Mouse (Mus musculus) liver, embryonic 14.5 days (tissue): ENCODE data around the gene Nsg2. TPM values are rescaled to one million over a fixed set of nuclear protein-coding genes. Genes with fewer than 3 reads are reported as not detected.

Experiments
- ATAC-seq: fragments of 200-750 bp; cut with Nextera tagmentation; 2 replicates; pipeline ENCODE4 v1.8.0; 2017; ENCODE audit warnings: moderate number of reproducible peaks, mild to moderate bottlenecking, moderate library complexity; ENCODE audit not compliant: insufficient read depth
- DNase-seq, 3 experiments: peaks; one replicate each; pipeline ENCODE4 v3.0.0-alpha.2; 2012 to 2013; ENCODE audit warnings: low read depth in 3 of 3, low spot score in 3 of 3
- H3K27ac ChIP-seq: fragments of 300-500 bp; sonication (generic); 2 replicates; pipeline ENCODE4 v1.5.1; 2014; ENCODE audit warnings: moderate library complexity, mild to moderate bottlenecking, control low read depth, inconsistent platforms
- H3K27me3 ChIP-seq: fragments of 300-500 bp; sonication (generic); 2 replicates; pipeline ENCODE4 v1.6.1; 2014; ENCODE audit warnings: mild to moderate bottlenecking, low read length, moderate library complexity; ENCODE audit not compliant: control insufficient read depth, insufficient read depth
- H3K36me3 ChIP-seq: fragments of 300-500 bp; sonication (generic); replicated peaks from 2 replicates; pipeline ENCODE4 v1.6.1; 2014; ENCODE audit warnings: low read depth; ENCODE audit not compliant: control insufficient read depth, insufficient read depth
- H3K4me1 ChIP-seq, 2 experiments: fragments of 200-500 bp in 1 of 2; fragments of 300-500 bp in 1 of 2; sonication (generic) in 1 of 2; replicated peaks; 2 replicates each; pipeline ENCODE4 v1.6.1; 2012 to 2014; ENCODE audit warnings: antibody characterized with exemption in 1 of 2, inconsistent platforms in 1 of 2, low read length in 1 of 2; ENCODE audit not compliant: control insufficient read depth in 2 of 2, insufficient read depth in 2 of 2
- H3K4me2 ChIP-seq: fragments of 300-500 bp; sonication (generic); 2 replicates; pipeline ENCODE4 v1.6.1; 2014; ENCODE audit warnings: low read depth, mild to moderate bottlenecking, control low read depth, moderate library complexity
- H3K4me3 ChIP-seq, 2 experiments: fragments of 200-500 bp in 1 of 2; fragments of 300-500 bp in 1 of 2; sonication (generic) in 1 of 2; 2 replicates each; pipeline ENCODE4 v1.5.1; 2012 to 2014; ENCODE audit warnings: low read depth in 2 of 2, low read length in 2 of 2, mild to moderate bottlenecking in 2 of 2, control low read depth in 1 of 2, inconsistent platforms in 1 of 2, moderate library complexity in 1 of 2; ENCODE audit not compliant: insufficient read depth in 1 of 2
- H3K9ac ChIP-seq: fragments of 300-500 bp; sonication (generic); replicated peaks from 2 replicates; pipeline ENCODE4 v1.6.1; 2014; ENCODE audit warnings: mild to moderate bottlenecking, control low read depth, moderate library complexity
- H3K9me3 ChIP-seq: fragments of 300-500 bp; sonication (generic); 2 replicates; pipeline ENCODE4 v1.6.1; 2016; ENCODE audit warnings: low read length, mixed read lengths; ENCODE audit not compliant: control insufficient read depth
- CTCF ChIP-seq: IDR thresholded peaks from 2 replicates; pipeline ENCODE4 v1.5.1; 2016; ENCODE audit warnings: antibody characterized with exemption, low read depth, control low read depth
- EP300 ChIP-seq: IDR thresholded peaks from 2 replicates; pipeline ENCODE4 v1.6.1; 2016; ENCODE audit warnings: antibody characterized with exemption, low read depth
- WGBS: fragments of 180-500 bp; shearing (Covaris S2); extraction: QIAGEN DNeasy Blood & Tissue Kit; methylation state at CpG from one replicate; pipeline ENCODE4 v1.1.7; 2014; ENCODE audit not compliant: insufficient replicate concordance; 5-methylcytosine and 5-hydroxymethylcytosine counted together
- polyA plus RNA-seq, 2 experiments: library from polyadenylated mRNA; depleted of rRNA in 1 of 2; stranded (reverse) in 1 of 2; unstranded in 1 of 2; fragments of >200 nt; fragmentation: Nextera tagmentation in 1 of 2; extraction: Ambion mirVana in 1 of 2; gene quantifications; 2 replicates each; pipeline versions ENCODE4 v1.2.1 to v1.2.3; 2012 to 2014

Nsg2 gene
- polyA plus RNA-seq, 2 experiments, result 0.09 TPM; not detected in 1

GRCm38 (mm10) chr11:31983249-31983648 lies 17.0 kb upstream of the Nsg2 start:
- DNase-seq, result no peak
- Histone ChIP-seq H3K36me3 (no peaks in the 10 kb centered on the region), H3K4me1 (no peaks in the 10 kb centered on the region), H3K9me3 (no peaks in the 10 kb centered on the region), H3K4me3 (no peak overlapping the region), H3K9ac (no peak overlapping the region), H3K27me3 (no peaks in the 10 kb centered on the region), H3K27ac (no peak overlapping the region), H3K4me2 (no peak overlapping the region)
- ATAC-seq, result no peak
- TF ChIP-seq CTCF (no peak), EP300 (no peak)

- Histone ChIP-seq H3K36me3 (no peaks in the 10 kb centered on the region), H3K4me3 (no peak overlapping the region), H3K9ac (no peak overlapping the region), H3K27ac (no peak overlapping the region), H3K9me3 (no peaks in the 10 kb centered on the region), H3K4me1 (no peaks in the 10 kb centered on the region), H3K4me2 (no peak overlapping the region), H3K27me3 (no peaks in the 10 kb centered on the region)
- DNase-seq, result no peak
- ATAC-seq, result no peak
- 13% methylated on average over 2 of the region's 2 CpGs for WGBS
- no peak for TF ChIP-seq EP300
- TF ChIP-seq CTCF, result no peak
These were observed 15.5 kb upstream of the Nsg2 start for GRCm38 (mm10) chr11:31984786-31985185.

DNA sequence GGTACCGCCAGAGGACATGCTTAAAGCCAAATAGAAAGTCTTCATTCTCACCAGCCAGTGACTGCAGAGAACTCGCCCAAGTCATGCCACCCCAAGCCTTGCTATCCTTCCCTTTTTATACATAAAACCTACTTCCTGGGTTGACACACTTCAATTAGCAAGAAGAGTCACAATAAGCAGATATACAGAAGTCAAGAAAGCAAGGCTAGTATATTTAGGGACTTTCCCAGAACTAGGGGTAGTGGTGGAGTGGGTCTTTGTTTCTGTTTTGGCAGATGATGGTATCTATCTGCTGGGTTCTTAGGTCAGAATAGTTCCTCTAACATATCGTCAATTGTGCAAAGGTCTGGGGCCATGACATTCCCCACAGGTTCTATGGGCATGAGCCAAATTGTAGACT lies 7.7 kb upstream of the Nsg2 start:
- TF ChIP-seq CTCF (no peak), EP300 (no peak)
- H3K9ac ChIP-seq, result no peak overlapping the region
- ATAC-seq (no peak), DNase-seq (no peak)
- H3K36me3 ChIP-seq, result no peaks in the 10 kb centered on the region
- H3K4me2 ChIP-seq, result no peak overlapping the region
- H3K27ac ChIP-seq, result no peak overlapping the region
- no peaks in the 10 kb centered on the region for H3K27me3 ChIP-seq
- WGBS, result 60% methylated on average over 3 of the region's 3 CpGs
- no peaks in the 10 kb centered on the region for H3K9me3 ChIP-seq
- H3K4me1 ChIP-seq, result no peaks in the 10 kb centered on the region
- no peak overlapping the region for H3K4me3 ChIP-seq

DNA sequence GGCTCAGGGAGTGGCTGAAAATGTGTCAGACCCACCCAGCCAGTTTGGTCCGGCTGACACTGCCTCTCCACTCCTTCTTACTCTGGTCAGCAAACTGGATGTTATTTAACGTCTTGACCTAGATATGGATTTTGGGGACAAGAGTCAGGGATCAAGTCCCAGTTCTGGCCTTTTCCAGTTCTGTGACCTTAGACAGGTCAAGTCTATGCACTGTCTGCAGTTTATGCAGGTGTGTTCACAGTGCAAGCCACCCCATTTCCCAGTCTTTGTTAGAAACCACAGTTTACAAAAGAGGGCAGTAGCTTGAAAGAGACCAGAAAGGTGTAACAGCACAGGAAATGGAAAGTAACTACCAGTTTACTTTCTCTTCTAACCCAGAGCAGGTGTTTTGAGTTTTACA lies 547 bp upstream of the Nsg2 start:
- TF ChIP-seq CTCF, result no peak
- TF ChIP-seq EP300, result no peak
- no peak overlapping the region for H3K4me2 ChIP-seq
- H3K4me1 ChIP-seq, result no peaks in the 10 kb centered on the region
- DNase-seq, result no peak
- H3K36me3 ChIP-seq, result no peaks in the 10 kb centered on the region
- H3K9ac ChIP-seq, result no peak overlapping the region
- no peaks in the 10 kb centered on the region for H3K9me3 ChIP-seq
- H3K27ac ChIP-seq, result no peak overlapping the region
- H3K27me3 ChIP-seq, result no peaks in the 10 kb centered on the region; the same call in none of the 2 replicates
- no peak overlapping the region for H3K4me3 ChIP-seq
- 34% methylated on average over 2 of the region's 2 CpGs for WGBS
- no peak for ATAC-seq

GRCm38 (mm10) chr11:32001181-32001910 lies 1.1 kb downstream of the Nsg2 start:
- Histone ChIP-seq H3K36me3 (no peaks in the 10 kb centered on the region), H3K4me3 (no peak overlapping the region), H3K9me3 (no peaks in the 10 kb centered on the region), H3K4me1 (no peaks in the 10 kb centered on the region), H3K9ac (no peak overlapping the region), H3K27me3 (no peaks in the 10 kb centered on the region; the same call in none of the 2 replicates), H3K27ac (no peak overlapping the region), H3K4me2 (no peak overlapping the region)
- WGBS, result 13% methylated on average over 11 of the region's 11 CpGs
- DNase-seq, result no peak
- ATAC-seq, result no peak
- TF ChIP-seq EP300, result no peak
- TF ChIP-seq CTCF, result no peak
